8 mouse cellular contexts compared by ENCODE assay signal in genomic region chr9:109039681-109040080, GRCm38 (mm10). TPM values are rescaled to one million over a fixed set of nuclear protein-coding genes. Genes with fewer than 3 reads are reported as not detected.
DNase-seq lines count a peak whose midpoint lies in the region; ATAC-seq and TF ChIP-seq lines count a peak whose summit lies in the region.

No protein-coding gene starts in this region.

- H3K4me2 ChIP-seq in embryonic facial prominence, embryonic 13.5 days: peak overlapping the region; percentile 85
- H3K4me2 ChIP-seq in liver, embryonic 16.5 days (ENCODE audit: low read depth, low read length): 0 out of 2 replicates have a peak overlapping the region, but pooled peaks have one; percentile 69

- no peak for TF ChIP-seq POLR2A in liver, adult 2 months (IDR thresholded peaks at IDR 0.05; ENCODE audit: extremely low read depth, insufficient read depth, low read length)

- no peak for ATAC-seq in embryonic facial prominence, embryonic 13.5 days (ENCODE audit: insufficient number of reproducible peaks, insufficient read depth, low FRiP score, low TSS enrichment, low read depth)
- ATAC-seq in liver, embryonic 16.5 days (ENCODE audit: low read depth): no peak
- ATAC-seq in erythroid progenitor cell, adult 5-6 weeks (replicated peaks; ENCODE audit: low FRiP score, poor library complexity, severe bottlenecking): no peak

- peak overlapping the region; percentile 75 for H3K4me3 ChIP-seq in gastrocnemius, adult 2 months
- peak overlapping the region; percentile 42 for H3K4me3 ChIP-seq in liver, adult 2 months (ENCODE audit: insufficient read depth, low read depth, low read length)
- peak overlapping the region; percentile 78 for H3K4me3 ChIP-seq in embryonic facial prominence, embryonic 13.5 days
- H3K4me3 ChIP-seq in liver, embryonic 16.5 days (ENCODE audit: low read depth, low read length): no peak overlapping the region

- H3K4me1 ChIP-seq in liver, adult 2 months (ENCODE audit: control insufficient read depth, insufficient read depth, low read length): no peaks in the 10 kb centered on the region; the same call in 1 of the 2 replicates
- peaks cover 29% of the 10 kb centered on the region for H3K4me1 ChIP-seq in embryonic facial prominence, embryonic 13.5 days
- peaks cover 6% of the 10 kb centered on the region for H3K4me1 ChIP-seq in liver, embryonic 16.5 days (ENCODE audit: control insufficient read depth, low read depth, low read length)

- no peak for TF ChIP-seq CTCF in gastrocnemius, adult 2 months (IDR thresholded peaks at IDR 0.05)
- no peak for TF ChIP-seq CTCF in liver, adult 2 months (IDR thresholded peaks at IDR 0.05; ENCODE audit: low read depth, low read length)

- no peaks in the 10 kb centered on the region for H3K79me2 ChIP-seq in liver, adult 2 months (ENCODE audit: control insufficient read depth, insufficient read depth, low read length)

- H3K36me3 ChIP-seq in liver, adult 2 months (ENCODE audit: control insufficient read depth, insufficient read depth, low read length): no peaks in the 10 kb centered on the region
- H3K36me3 ChIP-seq in embryonic facial prominence, embryonic 13.5 days: peaks cover 3% of the 10 kb centered on the region; the same call in 1 of the 2 replicates
- no peaks in the 10 kb centered on the region for H3K36me3 ChIP-seq in liver, embryonic 16.5 days (ENCODE audit: control insufficient read depth, insufficient read depth)

- DNase-seq in gastrocnemius, adult 2 months: no peak
- no peak for DNase-seq in gastrocnemius, postnatal 14 days
- DNase-seq in liver, adult 2 months (ENCODE audit: extremely low read depth, low read depth, low spot score): no peak
- DNase-seq in liver: no peak
- no peak for DNase-seq in yolk sac, embryonic 10.5 days (ENCODE audit: low spot score)

- H3K9me3 ChIP-seq in embryonic facial prominence, embryonic 13.5 days: no peaks in the 10 kb centered on the region
- no peaks in the 10 kb centered on the region for H3K9me3 ChIP-seq in liver, embryonic 16.5 days (replicated peaks; ENCODE audit: control insufficient read depth, low read length)

- intact Hi-C loops in gastrocnemius, adult 2 months (cut with DNase I): loop anchor here (2.0 to 5.0 kb wide), 2 partner anchors 17 to 37 kb away; no protein-coding TSS in a partner anchor
- intact Hi-C loops in gastrocnemius, postnatal 14 days (cut with DNase I; ENCODE audit: low total_unique reads): no loop called here

- peak overlapping the region; percentile 96 for H3K27ac ChIP-seq in gastrocnemius, adult 2 months
- H3K27ac ChIP-seq in liver, adult 2 months (replicated peaks; ENCODE audit: insufficient read depth, low read depth, low read length): 0 out of 2 replicates have a peak overlapping the region, but pooled peaks have one; percentile 5
- H3K27ac ChIP-seq in embryonic facial prominence, embryonic 13.5 days: no peak overlapping the region
- H3K27ac ChIP-seq in liver, embryonic 16.5 days (ENCODE audit: low read length): no peak overlapping the region

- 73% methylated on average over 4 of the region's 4 CpGs for WGBS in liver, adult 2 months
- 73% methylated on average over 4 of the region's 4 CpGs for WGBS in embryonic facial prominence, embryonic 13.5 days
- WGBS in liver, embryonic 16.5 days (ENCODE audit: insufficient replicate concordance): 68% methylated on average over 4 of the region's 4 CpGs

- peak overlapping the region; percentile 17; the same call in 1 of the 2 replicates for H3K9ac ChIP-seq in liver, adult 2 months (ENCODE audit: low read depth, low read length)
- H3K9ac ChIP-seq in embryonic facial prominence, embryonic 13.5 days: 0 out of 2 replicates have a peak overlapping the region, but pooled peaks have one; percentile 88
- no peak overlapping the region for H3K9ac ChIP-seq in liver, embryonic 16.5 days (ENCODE audit: low read depth, low read length)

- H3K27me3 ChIP-seq in liver, adult 2 months (ENCODE audit: control insufficient read depth, insufficient read depth, low read length): peaks cover 6% of the 10 kb centered on the region; the same call in 1 of the 2 replicates
- H3K27me3 ChIP-seq in embryonic facial prominence, embryonic 13.5 days: no peaks in the 10 kb centered on the region
- peaks cover 8% of the 10 kb centered on the region for H3K27me3 ChIP-seq in liver, embryonic 16.5 days (ENCODE audit: control insufficient read depth, insufficient read depth, low read depth, low read length)

RNA-seq across cellular contexts. Expression of gene Shisa5, which starts 1.3 kb away (rescaled TPM):
- total RNA-seq in gastrocnemius, adult 2 months (2021): 10 to 100 TPM; 15.9 to 17.0 TPM
- 10 to 100 TPM; 24.4 to 26.3 TPM for total RNA-seq in gastrocnemius, postnatal 14 days (2021)
- total RNA-seq in liver, adult 2 months (2014; rRNA removed): 20.8 and 23.8 TPM in 2 replicates
- polyA plus RNA-seq in liver, adult 2 months (2012; rRNA removed): 144 and 205 TPM in 2 replicates
- 65.4 and 76.0 TPM in 2 replicates for polyA plus RNA-seq in embryonic facial prominence, embryonic 13.5 days (2015; fragmentation: Nextera tagmentation; extraction: Ambion mirVana)
- 20.9 and 23.2 TPM in 2 replicates for polyA plus RNA-seq in liver, embryonic 16.5 days (2015; fragmentation: Nextera tagmentation; extraction: Ambion mirVana)
- 13.8 and 40.4 TPM in 2 replicates for total RNA-seq in erythroid progenitor cell, adult 5-6 weeks (2015; ENCODE audit: low replicate concordance)
- total RNA-seq in erythroid progenitor cell, adult 5-6 weeks (2017; ENCODE audit: low replicate concordance): 44.5 and 87.6 TPM in 2 replicates

RNA-seq across cellular contexts. Expression of gene Trex1, which starts 19.9 kb away (rescaled TPM):
- total RNA-seq in gastrocnemius, adult 2 months (2021): 10 to 100 TPM; 13.2 TPM
- 10 to 100 TPM; 10.7 to 11.4 TPM for total RNA-seq in gastrocnemius, postnatal 14 days (2021)
- 7.7 and 8.4 TPM in 2 replicates for total RNA-seq in liver, adult 2 months (2014; rRNA removed)
- 30.7 and 41.1 TPM in 2 replicates for polyA plus RNA-seq in liver, adult 2 months (2012; rRNA removed)
- polyA plus RNA-seq in embryonic facial prominence, embryonic 13.5 days (2015; fragmentation: Nextera tagmentation; extraction: Ambion mirVana): 13.3 and 13.7 TPM in 2 replicates
- 7.4 and 8.8 TPM in 2 replicates for polyA plus RNA-seq in liver, embryonic 16.5 days (2015; fragmentation: Nextera tagmentation; extraction: Ambion mirVana)
- total RNA-seq in erythroid progenitor cell, adult 5-6 weeks (2015; ENCODE audit: low replicate concordance): 11.5 and 17.6 TPM in 2 replicates
- total RNA-seq in erythroid progenitor cell, adult 5-6 weeks (2017; ENCODE audit: low replicate concordance): 0.26 and 0.76 TPM in 2 replicates

RNA-seq across cellular contexts. Expression of gene Atrip, which starts 34.2 kb away (rescaled TPM):
- 1 to 10 TPM; 8.0 to 8.5 TPM for total RNA-seq in gastrocnemius, adult 2 months (2021)
- 1 to 10 TPM; 7.4 to 7.5 TPM for total RNA-seq in gastrocnemius, postnatal 14 days (2021)
- total RNA-seq in liver, adult 2 months (2014; rRNA removed): 5.1 and 5.4 TPM in 2 replicates
- 9.2 and 10.3 TPM in 2 replicates for polyA plus RNA-seq in liver, adult 2 months (2012; rRNA removed)
- polyA plus RNA-seq in embryonic facial prominence, embryonic 13.5 days (2015; fragmentation: Nextera tagmentation; extraction: Ambion mirVana): 26.8 and 29.6 TPM in 2 replicates
- polyA plus RNA-seq in liver, embryonic 16.5 days (2015; fragmentation: Nextera tagmentation; extraction: Ambion mirVana): 8.5 and 8.8 TPM in 2 replicates
- total RNA-seq in erythroid progenitor cell, adult 5-6 weeks (2015; ENCODE audit: low replicate concordance): 3.4 and 6.5 TPM in 2 replicates
- total RNA-seq in erythroid progenitor cell, adult 5-6 weeks (2017; ENCODE audit: low replicate concordance): 11.0 and 12.6 TPM in 2 replicates

RNA-seq across cellular contexts. Expression of gene Ccdc51, which starts 42.6 kb away (rescaled TPM):
- total RNA-seq in gastrocnemius, adult 2 months (2021): 1 to 10 TPM; 6.5 to 7.9 TPM
- 1 to 10 TPM; 7.3 to 7.8 TPM for total RNA-seq in gastrocnemius, postnatal 14 days (2021)
- total RNA-seq in liver, adult 2 months (2014; rRNA removed): 7.5 and 8.6 TPM in 2 replicates
- polyA plus RNA-seq in liver, adult 2 months (2012; rRNA removed): 7.2 and 8.2 TPM in 2 replicates
- 14.1 and 14.6 TPM in 2 replicates for polyA plus RNA-seq in embryonic facial prominence, embryonic 13.5 days (2015; fragmentation: Nextera tagmentation; extraction: Ambion mirVana)
- polyA plus RNA-seq in liver, embryonic 16.5 days (2015; fragmentation: Nextera tagmentation; extraction: Ambion mirVana): 10.0 and 11.9 TPM in 2 replicates
- 2.9 and 5.0 TPM in 2 replicates for total RNA-seq in erythroid progenitor cell, adult 5-6 weeks (2015; ENCODE audit: low replicate concordance)
- 2.6 and 5.5 TPM in 2 replicates for total RNA-seq in erythroid progenitor cell, adult 5-6 weeks (2017; ENCODE audit: low replicate concordance)

RNA-seq across cellular contexts. Expression of gene Tma7, which starts 42.7 kb away (rescaled TPM):
- 100 to 1,000 TPM; 316 to 321 TPM for total RNA-seq in gastrocnemius, adult 2 months (2021)
- total RNA-seq in gastrocnemius, postnatal 14 days (2021): 100 to 1,000 TPM; 184 to 190 TPM
- total RNA-seq in liver, adult 2 months (2014; rRNA removed): 53.4 and 54.7 TPM in 2 replicates
- 23.3 and 24.4 TPM in 2 replicates for polyA plus RNA-seq in liver, adult 2 months (2012; rRNA removed)
- polyA plus RNA-seq in embryonic facial prominence, embryonic 13.5 days (2015; fragmentation: Nextera tagmentation; extraction: Ambion mirVana): 686 and 706 TPM in 2 replicates
- 259 and 313 TPM in 2 replicates for polyA plus RNA-seq in liver, embryonic 16.5 days (2015; fragmentation: Nextera tagmentation; extraction: Ambion mirVana)
- total RNA-seq in erythroid progenitor cell, adult 5-6 weeks (2015; ENCODE audit: low replicate concordance): 106 and 281 TPM in 2 replicates
- 31.5 and 73.0 TPM in 2 replicates for total RNA-seq in erythroid progenitor cell, adult 5-6 weeks (2017; ENCODE audit: low replicate concordance)

Comparison
In these comparisons a context has a peak if more than half of its experiments do, and no peak if none do; other contexts are left out.
1. H3K27ac ChIP-seq: peak in gastrocnemius, adult 2 months (single experiment) and liver, adult 2 months (single experiment); none in embryonic facial prominence, embryonic 13.5 days (single experiment) and liver, embryonic 16.5 days (single experiment).